Mouse (Mus musculus) bone marrow, adult 2 months (tissue): ENCODE measurements around the gene Tmem158. TPM values are rescaled to one million over a fixed set of nuclear protein-coding genes. Genes with fewer than 3 reads are reported as not detected.

Experiments
- H3K27ac ChIP-seq: fragments of 200-500 bp; 2 replicates; pipeline ENCODE4 v1.5.1; 2012; ENCODE audit warnings: low read depth, mild to moderate bottlenecking, control low read depth, inconsistent platforms, low read length; ENCODE audit not compliant: control insufficient read depth, poor library complexity, insufficient read depth
- H3K4me1 ChIP-seq: fragments of 200-500 bp; 2 replicates; pipeline ENCODE4 v1.6.1; 2011; ENCODE audit warnings: low read length; ENCODE audit not compliant: control insufficient read depth, insufficient read depth
- H3K4me3 ChIP-seq: fragments of 200-500 bp; replicated peaks from 2 replicates; pipeline ENCODE3; 2011; ENCODE audit warnings: mild to moderate bottlenecking, low read depth, low read length, control low read depth; ENCODE audit not compliant: control insufficient read depth
- CTCF ChIP-seq: fragments of 200-500 bp; IDR thresholded peaks from 2 replicates; pipeline ENCODE4 v1.5.1; 2011; ENCODE audit warnings: low read length, control low read depth; ENCODE audit not compliant: control insufficient read depth, insufficient read depth
- POLR2A ChIP-seq: fragments of 200-500 bp; IDR thresholded peaks from 2 replicates; pipeline ENCODE4 v1.6.1; 2011; ENCODE audit warnings: low read depth, mild to moderate bottlenecking, control low read depth, low read length, borderline replicate concordance; ENCODE audit not compliant: control insufficient read depth
- WGBS: fragments of 180-500 bp; shearing (Covaris S2); methylation state at CpG from one replicate; pipeline ENCODE4 v1.1.7; 2018; 5-methylcytosine and 5-hydroxymethylcytosine counted together
- polyA plus RNA-seq: library from polyadenylated mRNA; stranded (reverse); fragments of >200 nt; gene quantifications from 2 replicates; pipeline ENCODE4 v1.2.4, GENCODE M21; 2011; ENCODE audit warnings: low replicate concordance; ENCODE audit not compliant: missing spikeins, insufficient read depth, insufficient read length

Tmem158 gene
- 3.2 and 6.2 TPM in 2 replicates for polyA plus RNA-seq

- Histone ChIP-seq H3K27ac (peak within 1 kb of the TSS; percentile 11; the same call in 1 of the 2 replicates), H3K4me1 (no peaks in the 10 kb centered on the region), H3K4me3 (peak within 1 kb of the TSS; percentile 59)
- no peak for TF ChIP-seq POLR2A
- no peak for TF ChIP-seq CTCF
- WGBS, result under 1% methylated on average over 40 of the region's 40 CpGs
Measured at GRCm38 (mm10) chr9:123260611-123261021, at the start of gene Tmem158. Gene Tmem158, minus strand, starts transcription at chr9:123260764.

- 77% methylated on average over 2 of the region's 2 CpGs for WGBS
- H3K27ac ChIP-seq, result no peak overlapping the region
- H3K4me1 ChIP-seq, result no peaks in the 10 kb centered on the region
- H3K4me3 ChIP-seq, result no peak overlapping the region
- TF ChIP-seq CTCF (no peak), POLR2A (no peak)
Measured at GRCm38 (mm10) chr9:123309685-123310365, 49.3 kb upstream of the Tmem158 start.

GRCm38 (mm10) chr9:123309073-123309472, 48.5 kb upstream of the Tmem158 start:
- Histone ChIP-seq H3K4me1 (no peaks in the 10 kb centered on the region), H3K4me3 (no peak overlapping the region), H3K27ac (no peak overlapping the region)
- no peak for TF ChIP-seq CTCF
- TF ChIP-seq POLR2A, result no peak
- whole genome bisulfite sequencing, result 56% methylated on average over 5 of the region's 5 CpGs

GRCm38 (mm10) chr9:123304917-123305316, 44.4 kb upstream of the Tmem158 start:
- no peak for TF ChIP-seq CTCF
- TF ChIP-seq POLR2A, result no peak
- H3K4me1 ChIP-seq, result no peaks in the 10 kb centered on the region
- no peak overlapping the region for H3K4me3 ChIP-seq
- 84% methylated on average over 8 of the region's 8 CpGs for WGBS
- H3K27ac ChIP-seq, result no peak overlapping the region

- Histone ChIP-seq H3K4me3 (no peak overlapping the region), H3K4me1 (no peaks in the 10 kb centered on the region), H3K27ac (no peak overlapping the region)
- TF ChIP-seq CTCF, result no peak
- no peak for TF ChIP-seq POLR2A
- 79% methylated on average over 7 of the region's 7 CpGs for WGBS
Measured at GRCm38 (mm10) chr9:123303952-123304351, 43.4 kb upstream of the Tmem158 start.

GRCm38 (mm10) chr9:123302759-123303313, 42.3 kb upstream of the Tmem158 start:
- H3K4me1 ChIP-seq, result no peaks in the 10 kb centered on the region
- H3K4me3 ChIP-seq, result no peak overlapping the region
- H3K27ac ChIP-seq, result no peak overlapping the region
- WGBS, result 69% methylated on average over 2 of the region's 2 CpGs
- no peak for TF ChIP-seq POLR2A
- TF ChIP-seq CTCF, result no peak

- TF ChIP-seq POLR2A (no peak), CTCF (no peak)
- Histone ChIP-seq H3K27ac (no peak overlapping the region), H3K4me1 (no peaks in the 10 kb centered on the region), H3K4me3 (no peak overlapping the region)
- WGBS, result 92% methylated on average over 7 of the region's 7 CpGs
Measured at GRCm38 (mm10) chr9:123297862-123298261, 37.3 kb upstream of the Tmem158 start.

- Histone ChIP-seq H3K4me1 (no peaks in the 10 kb centered on the region), H3K27ac (no peak overlapping the region), H3K4me3 (no peak overlapping the region)
- TF ChIP-seq CTCF (no peak), POLR2A (no peak)
Measured at GRCm38 (mm10) chr9:123296229-123296628, 35.7 kb upstream of the Tmem158 start.
